Mouse (Mus musculus): ENCODE data around the gene Olfr1223. TPM values are rescaled to one million over a fixed set of nuclear protein-coding genes. Genes with fewer than 3 reads are reported as not detected.
"Not testable (repeated sequence)": the region's sequence is repeated elsewhere in the genome, so short reads cannot be mapped to it uniquely, and the experiment has no call there.

Gene Olfr1223
- not detected in 2 replicates for polyA plus RNA-seq (2012; rRNA removed)

DNA sequence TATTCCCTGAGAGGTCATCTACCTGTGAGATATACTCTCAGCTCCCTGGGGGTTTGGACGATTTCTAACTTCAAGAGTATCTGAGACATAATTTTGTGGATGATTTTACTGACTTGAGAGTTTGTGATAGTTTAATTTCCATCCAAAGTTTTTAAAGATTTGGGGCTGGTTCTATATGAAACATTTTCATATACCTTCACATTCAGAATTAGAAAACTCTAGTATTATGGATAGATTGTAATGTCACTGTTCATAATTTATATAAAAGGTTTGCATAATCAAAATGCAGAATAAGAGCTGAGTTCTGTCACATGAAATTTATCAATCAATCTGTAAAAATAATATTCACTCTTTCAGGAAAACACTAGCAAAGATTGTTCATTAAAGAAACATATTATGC, at the start of gene Olfr1223:
Gene Olfr1223, minus strand, starts transcription at position 101 of the 400 bp plus-strand sequence.
- 56% methylated on average over 1 of the region's 1 CpGs for WGBS

DNA sequence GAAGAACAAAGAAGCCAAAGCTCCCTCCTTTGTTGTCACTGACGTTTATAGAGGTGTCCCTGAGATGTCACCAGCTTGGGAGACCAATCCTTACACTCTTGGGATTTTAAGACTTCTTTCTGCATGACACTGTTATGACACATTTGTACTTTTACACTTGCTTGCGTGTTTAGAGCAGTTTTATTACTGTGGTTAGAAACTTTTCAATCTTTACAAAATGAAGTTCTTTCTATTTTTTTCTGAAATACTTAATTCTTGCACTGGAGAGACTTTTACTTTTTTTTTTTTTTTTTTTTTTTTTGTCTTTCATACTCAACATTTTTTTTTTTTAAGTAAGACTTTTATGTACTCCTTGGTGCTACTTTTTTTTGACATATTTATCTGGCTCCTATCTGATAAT, 48.6 kb upstream of the Olfr1223 start, which contains the start of gene Olfr1226:
Gene Olfr1226, minus strand, starts transcription at position 101 of the 400 bp plus-strand sequence.
- Histone ChIP-seq H3K27ac (ENCODE audit: insufficient read depth, low read length) (no peak within 1 kb of the TSS), H3K27me3 (ENCODE audit: control insufficient read depth, insufficient read depth, low read length) (no peaks in the 10 kb centered on the region), H3K4me1 (ENCODE audit: control insufficient read depth, insufficient read depth, low read length) (no peaks in the 10 kb centered on the region), H3K4me3 (replicated peaks; ENCODE audit: insufficient read depth, low read depth, low read length) (no peak within 1 kb of the TSS)
- TF ChIP-seq POLR2A (IDR thresholded peaks at IDR 0.05; ENCODE audit: borderline replicate concordance, insufficient read depth, low read length) (no peak), CTCF (IDR thresholded peaks at IDR 0.05; ENCODE audit: borderline replicate concordance, insufficient read depth, low read depth, low read length) (no peak)
- DNase-seq: no peak
- WGBS: 49% methylated on average over 2 of the region's 2 CpGs

More for the DNA sequence above, at the start of gene Olfr1223:
- TF ChIP-seq CTCF (IDR thresholded peaks at IDR 0.05; ENCODE audit: borderline replicate concordance, insufficient read depth, low read depth, low read length): no peak
- TF ChIP-seq POLR2A (IDR thresholded peaks at IDR 0.05; ENCODE audit: borderline replicate concordance, insufficient read depth, low read length): no peak
- H3K4me3 ChIP-seq (replicated peaks; ENCODE audit: insufficient read depth, low read depth, low read length): no peak within 1 kb of the TSS
- DNase-seq: no peak
- H3K27ac ChIP-seq (ENCODE audit: insufficient read depth, low read length): no peak within 1 kb of the TSS
- no peaks in the 10 kb centered on the region for H3K27me3 ChIP-seq (ENCODE audit: control insufficient read depth, insufficient read depth, low read length)
- no peaks in the 10 kb centered on the region for H3K4me1 ChIP-seq (ENCODE audit: control insufficient read depth, insufficient read depth, low read length)

DNA sequence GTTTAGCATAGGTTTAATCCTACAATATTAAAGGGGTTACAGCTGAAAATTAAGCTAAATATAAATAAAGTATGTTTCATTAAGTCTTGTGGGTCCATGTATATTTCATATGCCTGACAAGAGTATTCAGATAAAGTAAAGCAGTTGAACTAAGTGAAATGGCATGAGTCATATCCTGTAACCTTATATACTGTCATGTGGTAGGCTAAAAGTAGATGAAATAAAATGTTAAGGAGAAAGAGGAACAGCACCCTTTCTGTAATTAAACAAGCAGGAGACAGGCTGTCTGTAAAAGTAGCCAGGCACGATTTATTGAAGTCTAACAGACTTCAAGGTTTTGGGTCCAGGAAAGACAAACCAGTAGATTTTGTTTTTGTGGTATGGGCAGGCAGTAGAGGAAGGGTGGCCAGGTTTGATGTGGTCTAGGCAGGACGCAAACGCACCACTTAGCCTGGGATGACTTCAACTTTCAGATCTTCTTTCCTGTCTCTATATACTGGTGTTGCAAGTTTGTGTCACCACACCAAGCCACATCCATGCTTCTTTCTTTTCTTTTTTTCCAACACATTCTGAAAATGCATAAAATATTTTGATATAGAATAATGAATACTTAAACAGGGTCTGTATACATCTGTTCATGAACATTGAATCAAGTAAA, 45.1 kb upstream of the Olfr1223 start:
- no peak for TF ChIP-seq POLR2A (IDR thresholded peaks at IDR 0.05; ENCODE audit: borderline replicate concordance, insufficient read depth, low read length)
- TF ChIP-seq CTCF (IDR thresholded peaks at IDR 0.05; ENCODE audit: borderline replicate concordance, insufficient read depth, low read depth, low read length): no peak
- 92% methylated on average over 3 of the region's 3 CpGs for WGBS
- Histone ChIP-seq H3K4me1 (ENCODE audit: control insufficient read depth, insufficient read depth, low read length) (no peaks in the 10 kb centered on the region), H3K27me3 (ENCODE audit: control insufficient read depth, insufficient read depth, low read length) (no peaks in the 10 kb centered on the region), H3K4me3 (replicated peaks; ENCODE audit: insufficient read depth, low read depth, low read length) (no peak overlapping the region), H3K27ac (ENCODE audit: insufficient read depth, low read length) (no peak overlapping the region)
- DNase-seq: no peak

DNA sequence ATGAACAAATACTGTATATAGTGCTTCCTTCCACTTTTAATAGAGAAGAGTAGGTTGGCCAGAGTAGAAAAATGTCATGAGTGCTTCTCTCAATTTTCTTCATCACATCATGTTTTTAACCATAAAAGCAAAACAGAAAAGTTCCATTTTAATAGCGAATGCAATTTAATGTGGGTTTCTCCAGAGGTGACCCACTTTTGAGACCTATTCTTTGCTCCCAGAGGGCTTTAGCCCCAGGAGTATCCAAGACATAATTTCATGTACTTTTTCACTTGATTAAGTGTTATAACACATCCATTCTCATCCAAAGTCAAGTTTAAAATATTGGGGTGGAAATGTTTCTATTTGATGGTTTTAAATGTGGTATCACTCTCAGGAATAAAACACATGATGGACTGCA, 23.2 kb upstream of the Olfr1223 start, which contains the start of gene Olfr1225:
Gene Olfr1225, minus strand, starts transcription at position 101 of the 400 bp plus-strand sequence.
- Histone ChIP-seq H3K27me3 (ENCODE audit: control insufficient read depth, insufficient read depth, low read length) (no peaks in the 10 kb centered on the region), H3K27ac (ENCODE audit: insufficient read depth, low read length) (no peak within 1 kb of the TSS), H3K4me3 (replicated peaks; ENCODE audit: insufficient read depth, low read depth, low read length) (no peak within 1 kb of the TSS), H3K4me1 (ENCODE audit: control insufficient read depth, insufficient read depth, low read length) (no peaks in the 10 kb centered on the region)
- DNase-seq: no peak
- no peak for TF ChIP-seq CTCF (IDR thresholded peaks at IDR 0.05; ENCODE audit: borderline replicate concordance, insufficient read depth, low read depth, low read length)
- no peak for TF ChIP-seq POLR2A (IDR thresholded peaks at IDR 0.05; ENCODE audit: borderline replicate concordance, insufficient read depth, low read length)
- 84% methylated on average over 1 of the region's 1 CpGs for WGBS

DNA sequence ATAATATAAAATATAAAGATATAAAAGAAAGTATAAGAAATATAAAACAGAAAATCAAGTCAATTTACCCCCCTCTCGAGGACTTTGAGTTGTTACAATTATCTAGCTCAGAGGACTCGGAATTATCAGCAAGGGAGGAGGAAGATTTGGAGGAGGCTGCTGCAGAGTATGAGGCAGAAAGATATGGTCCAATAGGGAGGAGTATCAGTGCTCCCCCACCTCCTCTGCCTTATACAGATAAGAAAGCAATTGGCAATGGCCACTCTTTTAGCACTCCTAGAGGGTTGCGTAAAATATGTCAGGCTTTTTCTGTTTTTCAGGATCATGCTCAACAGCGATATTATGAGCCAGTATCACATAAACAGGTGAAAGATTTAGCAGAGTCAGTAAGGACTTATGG, 13.4 kb upstream of the Olfr1223 start:
- 89% methylated on average over 4 of the region's 4 CpGs for WGBS
- H3K4me3 ChIP-seq (replicated peaks; ENCODE audit: insufficient read depth, low read depth, low read length); DNase-seq; H3K27ac ChIP-seq (ENCODE audit: insufficient read depth, low read length); H3K27me3 ChIP-seq (ENCODE audit: control insufficient read depth, insufficient read depth, low read length); H3K4me1 ChIP-seq (ENCODE audit: control insufficient read depth, insufficient read depth, low read length): not testable (repeated sequence)

DNA sequence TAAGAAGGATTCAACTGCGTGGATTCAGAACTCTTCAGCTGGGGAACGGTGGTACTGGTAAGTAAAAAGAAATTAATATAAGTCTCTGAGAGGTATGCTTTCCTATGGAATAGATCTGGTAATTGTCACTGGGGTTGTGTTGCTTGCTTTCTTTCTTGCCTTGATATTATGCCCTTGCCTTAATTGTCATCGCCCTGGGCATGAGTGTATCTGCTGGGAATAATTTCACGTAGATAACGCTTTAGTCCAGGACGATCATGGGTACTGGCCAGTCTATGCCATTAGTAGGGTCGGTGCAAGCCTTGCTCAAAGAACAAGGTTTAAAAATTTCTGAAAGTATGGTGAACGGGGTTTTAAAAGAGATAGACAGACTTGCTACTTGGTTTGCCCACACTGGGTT, 12.6 kb upstream of the Olfr1223 start, which contains the start of gene Olfr1224-ps1:
Gene Olfr1224-ps1, minus strand, starts transcription at position 101 of the 400 bp plus-strand sequence.
- not testable (repeated sequence) for DNase-seq; H3K4me3 ChIP-seq (replicated peaks; ENCODE audit: insufficient read depth, low read depth, low read length); H3K4me1 ChIP-seq (ENCODE audit: control insufficient read depth, insufficient read depth, low read length); H3K27ac ChIP-seq (ENCODE audit: insufficient read depth, low read length); H3K27me3 ChIP-seq (ENCODE audit: control insufficient read depth, insufficient read depth, low read length)
- WGBS: 91% methylated on average over 8 of the region's 8 CpGs

DNA sequence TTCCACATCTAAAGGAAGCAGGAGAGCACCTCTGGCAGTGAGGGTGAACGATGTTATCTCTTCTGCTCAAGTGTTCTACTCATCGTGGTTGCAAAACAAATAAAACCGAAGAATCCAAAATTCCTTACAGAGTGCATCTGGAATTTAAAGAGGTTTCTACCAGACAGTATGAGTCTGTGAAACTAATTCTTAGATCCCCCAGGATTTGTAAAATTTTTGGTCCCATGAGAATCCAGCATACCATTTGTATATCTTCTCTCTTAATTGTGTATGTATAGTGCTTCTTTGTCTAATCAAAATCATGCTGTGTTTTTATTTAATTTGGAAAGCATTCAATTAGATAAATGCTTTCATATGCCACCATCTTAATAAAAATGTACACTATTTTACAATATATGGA, 18.4 kb downstream of the Olfr1223 start, which contains the start of gene Olfr1222:
Gene Olfr1222, minus strand, starts transcription at position 101 of the 400 bp plus-strand sequence.
- Histone ChIP-seq H3K27ac (ENCODE audit: insufficient read depth, low read length) (no peak within 1 kb of the TSS), H3K4me1 (ENCODE audit: control insufficient read depth, insufficient read depth, low read length) (no peaks in the 10 kb centered on the region), H3K4me3 (replicated peaks; ENCODE audit: insufficient read depth, low read depth, low read length) (no peak within 1 kb of the TSS), H3K27me3 (ENCODE audit: control insufficient read depth, insufficient read depth, low read length) (no peaks in the 10 kb centered on the region)
- no peak for TF ChIP-seq CTCF (IDR thresholded peaks at IDR 0.05; ENCODE audit: borderline replicate concordance, insufficient read depth, low read depth, low read length)
- TF ChIP-seq POLR2A (IDR thresholded peaks at IDR 0.05; ENCODE audit: borderline replicate concordance, insufficient read depth, low read length): no peak
- WGBS: 81% methylated on average over 3 of the region's 3 CpGs
- no peak for DNase-seq

DNA sequence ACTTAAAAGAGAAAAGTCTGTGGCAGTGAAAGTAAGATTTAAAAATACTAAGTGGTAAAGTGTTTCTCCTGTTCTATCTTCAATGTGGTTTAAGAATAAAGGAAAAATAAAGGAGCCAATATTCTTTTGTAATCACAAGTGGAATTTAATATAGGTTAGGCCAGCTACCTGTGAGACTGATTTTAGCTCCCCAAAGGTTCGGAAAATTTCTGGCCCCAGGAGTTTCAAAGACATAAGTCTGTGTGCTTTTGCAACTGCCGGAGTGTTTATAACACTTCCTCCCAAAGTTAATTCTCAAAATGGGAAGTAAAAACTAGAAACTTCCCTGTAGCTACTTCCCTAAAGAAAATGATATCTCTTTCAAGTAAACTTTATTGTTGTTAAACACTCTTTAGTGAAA, 34.2 kb downstream of the Olfr1223 start, which contains the start of gene Olfr1221:
Gene Olfr1221, minus strand, starts transcription at position 101 of the 400 bp plus-strand sequence.
- no peak within 1 kb of the TSS for H3K4me3 ChIP-seq (replicated peaks; ENCODE audit: insufficient read depth, low read depth, low read length)
- WGBS: 89% methylated on average over 2 of the region's 2 CpGs
- no peaks in the 10 kb centered on the region for H3K4me1 ChIP-seq (ENCODE audit: control insufficient read depth, insufficient read depth, low read length)
- no peaks in the 10 kb centered on the region for H3K27me3 ChIP-seq (ENCODE audit: control insufficient read depth, insufficient read depth, low read length)
- no peak within 1 kb of the TSS for H3K27ac ChIP-seq (ENCODE audit: insufficient read depth, low read length)
- TF ChIP-seq CTCF (IDR thresholded peaks at IDR 0.05; ENCODE audit: borderline replicate concordance, insufficient read depth, low read depth, low read length) (no peak), POLR2A (IDR thresholded peaks at IDR 0.05; ENCODE audit: borderline replicate concordance, insufficient read depth, low read length) (no peak)
- no peak for DNase-seq

All from cerebellum, adult 2 months (tissue).